Mouse (Mus musculus) limb, embryonic 11.5 days (tissue): ENCODE results near the gene Cfap57. TPM values are rescaled to one million over a fixed set of nuclear protein-coding genes. Genes with fewer than 3 reads are reported as not detected.
A peak's percentile ranks its signal among the peaks of the same experiment; 100 is the strongest.

Experiments
- ATAC-seq: fragments of 200-750 bp; cut with Nextera tagmentation; 2 replicates; pipeline ENCODE4 v1.8.0; 2017; ENCODE audit warnings: low read depth; ENCODE audit not compliant: insufficient number of reproducible peaks, low FRiP score, low TSS enrichment
- DNase-seq: peaks from one replicate; pipeline ENCODE4 v3.0.0-alpha.2; 2015; ENCODE audit warnings: low spot score
- H3K27ac ChIP-seq: fragments of 300-500 bp; sonication (generic); replicated peaks from 2 replicates; pipeline ENCODE4 v1.5.1; 2014; ENCODE audit warnings: low read depth, mild to moderate bottlenecking, low read length
- H3K27me3 ChIP-seq: fragments of 300-500 bp; sonication (generic); 2 replicates; pipeline ENCODE4 v1.6.1; 2014; ENCODE audit warnings: mild to moderate bottlenecking, low read length, mixed read lengths; ENCODE audit not compliant: control insufficient read depth, insufficient read depth
- H3K36me3 ChIP-seq: fragments of 300-500 bp; sonication (generic); 2 replicates; pipeline ENCODE4 v1.6.1; 2014; ENCODE audit warnings: mild to moderate bottlenecking, low read length, moderate library complexity, mixed read lengths; ENCODE audit not compliant: control insufficient read depth, insufficient read depth
- H3K4me1 ChIP-seq: fragments of 300-500 bp; sonication (generic); 2 replicates; pipeline ENCODE4 v1.6.1; 2014; ENCODE audit warnings: low read length, mixed read lengths; ENCODE audit not compliant: control insufficient read depth, insufficient read depth
- H3K4me2 ChIP-seq: fragments of 300-500 bp; sonication (generic); 2 replicates; pipeline ENCODE4 v1.6.1; 2014; ENCODE audit warnings: low read depth, mild to moderate bottlenecking, moderate library complexity; ENCODE audit not compliant: severe bottlenecking
- H3K4me3 ChIP-seq: fragments of 300-500 bp; sonication (generic); 2 replicates; pipeline ENCODE4 v1.5.1; 2014; ENCODE audit warnings: low read depth, low read length
- H3K9ac ChIP-seq: fragments of 300-500 bp; sonication (generic); 2 replicates; pipeline ENCODE4 v1.6.1; 2014; ENCODE audit warnings: mild to moderate bottlenecking, low read length
- H3K9me3 ChIP-seq: fragments of 300-500 bp; sonication (generic); 2 replicates; pipeline ENCODE4 v1.6.1; 2016; ENCODE audit warnings: low read length; ENCODE audit not compliant: control insufficient read depth
- WGBS: fragments of 180-500 bp; shearing (Covaris S2); extraction: QIAGEN DNeasy Blood & Tissue Kit; methylation state at CpG from one replicate; pipeline ENCODE4 v1.1.7; 2014; 5-methylcytosine and 5-hydroxymethylcytosine counted together
- polyA plus RNA-seq: library from polyadenylated mRNA; unstranded; fragments of >200 nt; fragmentation: Nextera tagmentation; extraction: Ambion mirVana; gene quantifications from 2 replicates; pipeline ENCODE4 v1.2.1, GENCODE M21; 2014

The Cfap57 gene
- polyA plus RNA-seq, 1 experiment from 2014 or later, result 0.45 TPM

GRCm38 (mm10) chr4:118612619-118613018 lies 8.0 kb downstream of the Cfap57 start:
- H3K4me1 ChIP-seq, result no peaks in the 10 kb centered on the region
- H3K4me2 ChIP-seq, result no peak overlapping the region
- no peaks in the 10 kb centered on the region for H3K27me3 ChIP-seq
- no peak overlapping the region for H3K4me3 ChIP-seq
- no peaks in the 10 kb centered on the region for H3K36me3 ChIP-seq
- no peak overlapping the region for H3K27ac ChIP-seq
- no peaks in the 10 kb centered on the region for H3K9me3 ChIP-seq
- no peak for ATAC-seq
- no peak overlapping the region for H3K9ac ChIP-seq
- peak; percentile 67 for DNase-seq
- WGBS, result 20% methylated on average over 11 of the region's 11 CpGs

- no peaks in the 10 kb centered on the region for H3K27me3 ChIP-seq
- ATAC-seq (no peak), DNase-seq (no peak)
- no peak overlapping the region for H3K4me2 ChIP-seq
- no peaks in the 10 kb centered on the region for H3K36me3 ChIP-seq
- H3K9me3 ChIP-seq, result no peaks in the 10 kb centered on the region
- no peak overlapping the region for H3K27ac ChIP-seq
- H3K4me3 ChIP-seq, result no peak overlapping the region
- no peak overlapping the region for H3K9ac ChIP-seq
- H3K4me1 ChIP-seq, result no peaks in the 10 kb centered on the region
- WGBS, result 75% methylated on average over 3 of the region's 3 CpGs
Measured at GRCm38 (mm10) chr4:118609836-118610235, 10.7 kb downstream of the Cfap57 start.

DNA sequence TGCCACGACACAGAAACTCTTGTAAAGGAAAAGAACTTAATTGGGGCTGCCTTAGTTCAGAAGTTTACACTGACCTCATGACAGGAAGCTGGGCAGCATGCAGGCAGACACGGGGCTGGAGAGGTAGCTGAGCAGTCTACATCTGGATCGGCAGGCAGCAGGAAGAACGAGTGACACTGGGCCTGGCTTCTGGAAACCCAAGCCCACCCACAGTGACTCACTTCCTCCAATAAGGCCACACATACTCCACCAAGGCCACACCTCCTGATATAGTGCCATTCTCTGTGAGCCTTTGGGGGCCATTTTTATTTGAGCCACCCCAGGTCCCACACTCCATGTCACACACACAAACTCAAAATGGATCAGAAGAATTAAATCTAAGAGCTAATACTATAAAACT lies 16.5 kb downstream of the Cfap57 start:
- 22% methylated on average over 4 of the region's 4 CpGs for WGBS

GRCm38 (mm10) chr4:118589733-118590130 lies 30.8 kb downstream of the Cfap57 start:
- no peak overlapping the region for H3K27ac ChIP-seq
- no peaks in the 10 kb centered on the region for H3K9me3 ChIP-seq
- ATAC-seq (no peak), DNase-seq (peak; percentile 30)
- 8% methylated on average over 7 of the region's 7 CpGs for WGBS
- H3K4me3 ChIP-seq, result no peak overlapping the region
- H3K27me3 ChIP-seq, result no peaks in the 10 kb centered on the region
- H3K9ac ChIP-seq, result no peak overlapping the region
- H3K36me3 ChIP-seq, result no peaks in the 10 kb centered on the region
- no peaks in the 10 kb centered on the region for H3K4me1 ChIP-seq
- no peak overlapping the region for H3K4me2 ChIP-seq

More for the DNA sequence above, 16.5 kb downstream of the Cfap57 start:
- no peaks in the 10 kb centered on the region for H3K4me1 ChIP-seq
- no peaks in the 10 kb centered on the region for H3K36me3 ChIP-seq
- peak; percentile 24 for DNase-seq
- H3K27me3 ChIP-seq, result no peaks in the 10 kb centered on the region
- ATAC-seq, result no peak
- no peak overlapping the region for H3K4me3 ChIP-seq
- no peak overlapping the region for H3K9ac ChIP-seq
- no peak overlapping the region for H3K27ac ChIP-seq
- H3K4me2 ChIP-seq, result no peak overlapping the region
- no peaks in the 10 kb centered on the region for H3K9me3 ChIP-seq

GRCm38 (mm10) chr4:118589053-118589732 lies 31.4 kb downstream of the Cfap57 start:
- no peak overlapping the region for H3K4me3 ChIP-seq

DNA sequence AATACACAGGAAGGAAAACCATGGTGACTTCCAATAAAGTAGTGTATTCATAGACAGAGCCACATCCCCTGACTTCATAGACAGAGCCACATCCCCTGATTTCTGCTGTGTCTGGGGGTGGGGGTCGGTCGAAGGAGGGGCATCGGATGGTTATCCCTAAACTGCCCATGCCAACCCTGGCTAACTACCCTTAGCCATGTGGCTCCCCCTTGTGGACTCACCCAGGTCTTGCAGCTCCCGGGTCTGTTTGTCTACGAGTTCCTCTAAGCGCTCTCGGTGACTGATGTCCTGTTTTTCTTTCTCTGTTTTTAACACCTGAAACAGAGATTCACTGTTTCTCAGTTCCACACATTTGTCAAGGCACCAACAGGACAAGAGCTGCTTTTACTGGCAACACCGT lies 37.9 kb downstream of the Cfap57 start:
- H3K4me1 ChIP-seq, result no peaks in the 10 kb centered on the region
- H3K4me3 ChIP-seq, result no peak overlapping the region
- no peak for ATAC-seq
- H3K9ac ChIP-seq, result no peak overlapping the region
- DNase-seq, result no peak
- H3K27ac ChIP-seq, result no peak overlapping the region
- H3K36me3 ChIP-seq, result no peaks in the 10 kb centered on the region
- no peaks in the 10 kb centered on the region for H3K9me3 ChIP-seq
- no peak overlapping the region for H3K4me2 ChIP-seq
- no peaks in the 10 kb centered on the region for H3K27me3 ChIP-seq
- WGBS, result 97% methylated on average over 8 of the region's 8 CpGs

More at GRCm38 (mm10) chr4:118589053-118589732, 31.4 kb downstream of the Cfap57 start:
- WGBS, result 73% methylated on average over 12 of the region's 12 CpGs
- Histone ChIP-seq H3K9me3 (no peaks in the 10 kb centered on the region), H3K4me1 (no peaks in the 10 kb centered on the region), H3K27me3 (no peaks in the 10 kb centered on the region), H3K9ac (no peak overlapping the region), H3K4me2 (no peak overlapping the region), H3K27ac (no peak overlapping the region), H3K36me3 (no peaks in the 10 kb centered on the region)
- no peak for DNase-seq
- ATAC-seq, result no peak

GRCm38 (mm10) chr4:118581508-118581907 lies 39.1 kb downstream of the Cfap57 start:
- Histone ChIP-seq H3K9ac (no peak overlapping the region), H3K4me2 (no peak overlapping the region), H3K9me3 (no peaks in the 10 kb centered on the region), H3K36me3 (no peaks in the 10 kb centered on the region), H3K4me1 (no peaks in the 10 kb centered on the region), H3K27me3 (no peaks in the 10 kb centered on the region), H3K27ac (no peak overlapping the region), H3K4me3 (no peak overlapping the region)
- 46% methylated on average over 11 of the region's 11 CpGs for WGBS
- DNase-seq (no peak), ATAC-seq (no peak)

DNA sequence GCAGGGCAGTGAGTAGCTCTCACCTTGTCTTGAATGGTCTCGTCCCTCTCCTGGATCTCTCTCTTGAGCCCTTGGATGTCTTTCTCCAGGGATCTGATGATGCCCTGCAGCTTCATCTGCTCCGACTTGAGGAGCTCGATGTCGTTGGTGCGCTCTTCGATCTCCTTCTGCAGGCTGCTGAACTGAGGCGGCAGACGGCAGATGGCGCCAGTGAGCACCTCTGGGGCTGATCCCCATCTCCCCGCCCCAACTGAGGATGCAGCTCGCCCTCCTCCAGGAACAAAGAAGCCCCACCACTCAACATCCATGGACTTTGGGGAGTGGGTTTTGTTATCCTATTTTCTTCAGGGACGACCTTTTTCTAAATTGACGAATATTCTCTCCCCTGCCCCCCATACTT lies 41.3 kb downstream of the Cfap57 start:
- Histone ChIP-seq H3K9ac (no peak overlapping the region), H3K9me3 (no peaks in the 10 kb centered on the region), H3K36me3 (no peaks in the 10 kb centered on the region), H3K4me1 (no peaks in the 10 kb centered on the region), H3K4me2 (no peak overlapping the region), H3K27me3 (no peaks in the 10 kb centered on the region), H3K27ac (no peak overlapping the region), H3K4me3 (no peak overlapping the region)
- whole genome bisulfite sequencing, result 48% methylated on average over 13 of the region's 13 CpGs
- ATAC-seq (no peak), DNase-seq (peak; percentile 55)

DNA sequence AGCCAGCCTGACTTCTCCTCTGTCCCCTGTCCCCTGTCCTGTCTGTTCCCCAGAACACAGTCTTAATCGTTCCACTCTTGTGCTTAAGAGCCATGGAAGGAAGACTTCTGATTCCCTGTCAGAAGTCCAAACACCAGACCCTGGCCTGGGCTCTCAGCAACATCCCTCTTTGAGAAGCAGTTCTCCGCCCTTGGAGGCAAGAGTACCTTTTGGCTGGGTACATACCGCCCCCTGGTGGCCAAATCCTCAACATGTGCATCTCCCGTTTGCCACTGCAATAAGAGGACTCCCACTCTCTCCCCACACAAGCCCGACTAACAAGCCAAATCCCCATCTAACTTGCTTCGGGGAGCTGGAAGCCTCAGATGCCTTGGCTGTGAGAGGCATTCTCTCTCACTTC lies 44.5 kb downstream of the Cfap57 start:
- ATAC-seq, result no peak

More for the DNA sequence above, 44.5 kb downstream of the Cfap57 start:
- Histone ChIP-seq H3K27me3 (no peaks in the 10 kb centered on the region), H3K36me3 (no peaks in the 10 kb centered on the region), H3K9me3 (no peaks in the 10 kb centered on the region), H3K4me3 (no peak overlapping the region), H3K4me1 (no peaks in the 10 kb centered on the region), H3K9ac (no peak overlapping the region), H3K27ac (no peak overlapping the region), H3K4me2 (no peak overlapping the region)
- 5% methylated on average over 6 of the region's 6 CpGs for WGBS
- DNase-seq, result peak; percentile 94
